Mouse (Mus musculus) lung, postnatal 14 days (tissue): ENCODE measurements around the gene Emsy.

Experiments used
- DNase-seq: peaks from one replicate; pipeline ENCODE4 v3.0.0; 2021

Gene Emsy

DNA sequence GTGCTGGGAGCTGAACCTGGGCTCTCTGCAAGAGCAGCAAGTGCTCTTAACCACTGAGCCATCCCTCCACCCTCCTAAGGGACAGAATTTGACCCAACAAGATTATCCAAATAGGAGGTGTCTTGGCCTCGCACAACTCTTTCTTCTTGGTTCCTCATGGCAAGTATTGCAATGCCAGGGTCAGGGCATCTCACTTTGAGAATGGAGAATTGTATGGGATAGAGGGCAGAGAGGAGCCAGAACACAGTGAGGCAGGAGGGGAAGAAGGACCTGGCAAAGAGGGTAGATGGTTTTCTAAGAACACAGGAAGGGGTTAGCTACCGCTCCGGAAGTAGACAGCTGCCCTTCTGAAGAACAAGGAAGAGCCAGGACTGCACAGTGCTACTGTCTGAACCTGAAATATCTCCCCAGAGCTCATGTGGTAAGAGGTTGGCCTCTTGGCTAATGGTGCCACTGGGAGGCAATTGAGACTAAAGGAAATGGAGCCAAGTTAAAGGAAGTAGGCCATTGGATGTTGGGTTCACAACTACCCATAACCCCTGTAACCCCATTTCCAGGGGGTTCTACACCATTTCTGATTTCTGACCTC lies 80.8 kb downstream of the Emsy start:
- no peak for DNase-seq

DNA sequence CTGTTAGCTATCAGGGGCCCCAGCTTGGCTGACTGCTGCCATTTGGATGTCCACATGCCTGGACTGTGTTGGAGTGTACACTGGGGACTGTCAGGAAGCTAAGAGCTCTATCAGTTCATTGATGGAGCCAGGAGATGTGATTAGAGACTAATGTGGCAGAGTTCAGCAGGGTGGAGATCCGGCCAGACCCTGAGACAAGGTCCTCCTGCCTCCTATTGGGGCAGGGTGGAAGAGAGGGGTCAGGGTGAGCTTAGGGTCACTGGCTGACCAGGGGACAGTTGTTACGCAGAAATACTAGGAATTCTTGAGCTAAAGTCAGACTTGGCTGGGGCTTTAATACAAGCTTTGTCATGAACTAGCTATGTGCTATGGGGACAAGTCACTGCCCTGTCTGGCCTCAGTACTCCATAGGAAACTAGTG lies 81.8 kb downstream of the Emsy start:
- DNase-seq: no peak

GRCm38 (mm10) chr7:98574271-98574670 lies 82.3 kb downstream of the Emsy start:
- no peak for DNase-seq

GRCm38 (mm10) chr7:98573231-98573781 lies 83.3 kb downstream of the Emsy start:
- DNase-seq: peak; percentile 74

DNA sequence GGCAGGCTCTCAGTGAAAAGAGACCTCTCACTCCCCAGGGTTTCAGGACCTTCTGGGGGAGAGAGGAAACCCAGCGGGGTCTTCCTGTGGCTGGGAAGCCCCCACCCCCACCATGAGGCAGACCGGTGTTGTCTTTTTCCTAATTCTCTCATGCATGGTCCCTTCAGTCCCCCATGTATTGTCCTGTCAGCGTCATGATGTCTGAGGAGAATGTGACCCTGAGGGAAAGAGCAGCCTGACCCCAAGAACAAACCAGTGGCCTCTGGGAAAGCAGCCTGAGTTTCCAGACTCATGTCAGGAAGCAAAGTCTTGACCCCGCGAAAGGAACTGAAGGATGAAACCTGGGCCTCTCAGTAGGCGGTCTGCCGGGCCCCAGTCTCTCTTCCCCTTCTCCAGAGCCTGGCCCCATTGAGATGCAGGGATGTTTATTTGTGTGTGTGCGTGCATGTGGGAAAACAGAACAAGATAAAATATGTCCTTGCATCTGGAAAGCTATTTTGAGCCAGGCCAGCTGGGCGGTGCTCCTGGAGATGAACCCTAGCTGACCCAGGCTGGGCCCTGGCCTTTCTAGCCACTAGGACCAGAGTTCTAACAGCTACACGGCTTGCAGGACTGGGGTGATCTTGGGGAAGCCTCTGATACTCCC lies 84.2 kb downstream of the Emsy start:
- DNase-seq: peak; percentile 59

- DNase-seq: no peak
Observed at GRCm38 (mm10) chr7:98570824-98571505, 85.6 kb downstream of the Emsy start.

- no peak for DNase-seq
Observed at GRCm38 (mm10) chr7:98567056-98567455, 89.5 kb downstream of the Emsy start.

DNA sequence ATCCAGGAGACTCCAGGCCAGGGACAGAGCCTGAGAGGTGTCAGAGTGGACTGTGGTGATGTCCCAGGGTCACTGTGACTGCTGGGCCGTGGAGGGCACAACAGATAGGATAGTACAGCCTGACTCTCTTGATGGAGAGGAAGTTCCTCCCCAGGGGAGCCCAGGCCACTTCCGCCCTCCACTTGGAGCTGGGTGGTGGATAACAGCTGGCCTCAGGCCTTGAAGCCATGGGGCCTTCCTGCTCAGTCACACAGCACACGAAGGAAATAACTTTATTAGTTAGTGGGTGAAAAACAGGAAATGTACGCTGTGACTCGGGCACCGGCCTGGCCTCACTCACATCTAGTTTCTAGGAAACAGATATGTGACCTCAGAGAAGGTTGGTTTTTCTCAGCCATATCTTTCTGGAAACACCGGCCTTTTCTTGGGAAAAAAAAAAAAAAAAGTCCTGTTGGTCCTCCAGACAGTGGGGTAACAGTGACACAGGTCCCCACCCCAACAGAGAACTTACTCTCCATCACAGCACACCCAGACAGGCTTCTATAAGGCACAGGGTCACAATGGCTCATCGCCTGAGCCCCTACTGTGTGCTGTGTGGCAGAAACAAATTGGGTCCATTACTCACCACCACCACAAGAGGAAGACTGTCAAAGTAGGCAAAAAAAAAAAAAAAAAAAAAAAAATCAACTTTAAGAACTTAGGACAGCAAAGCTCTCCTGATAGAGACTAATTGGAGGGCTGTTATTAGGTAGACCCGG lies 91.8 kb downstream of the Emsy start:
- no peak for DNase-seq

DNA sequence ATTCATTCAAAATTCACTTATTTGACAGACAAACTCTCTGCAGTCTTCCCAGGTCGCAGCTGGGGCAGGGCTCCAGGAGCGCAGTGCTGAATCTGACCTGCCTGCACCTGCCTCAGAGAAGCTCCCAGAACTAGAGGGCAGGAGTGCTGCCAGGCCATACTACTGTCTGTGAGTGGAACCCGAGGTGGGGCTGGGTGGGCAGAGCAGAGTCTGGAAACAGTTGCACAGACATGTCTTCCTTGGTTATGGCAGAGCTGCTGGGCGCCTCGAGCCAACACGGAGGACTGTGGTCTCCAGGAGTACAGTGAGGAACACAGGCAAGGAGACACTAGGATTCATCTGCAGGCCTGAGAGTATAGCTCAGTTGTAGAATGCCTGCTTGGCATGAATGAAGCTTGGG lies 92.6 kb downstream of the Emsy start:
- DNase-seq: no peak

DNA sequence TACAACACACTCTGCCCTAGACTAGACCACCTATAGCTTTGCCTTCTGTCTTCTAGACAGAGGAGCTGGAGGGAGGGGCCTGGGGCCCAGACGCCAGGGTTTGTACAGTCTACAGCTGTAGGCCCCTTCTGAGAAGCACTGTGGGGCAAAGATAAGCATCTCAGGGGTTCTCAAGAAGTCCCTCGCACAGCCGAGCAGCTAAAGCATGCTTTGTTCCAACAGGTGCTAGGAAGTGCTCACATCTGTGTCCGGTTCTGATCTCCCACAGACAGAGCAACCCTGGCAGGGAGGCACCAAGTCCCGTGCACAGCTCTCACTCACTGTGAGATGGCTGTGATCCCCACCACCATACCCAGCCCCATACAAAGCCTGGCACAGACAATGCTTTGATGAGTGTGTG lies 93.6 kb downstream of the Emsy start:
- DNase-seq: no peak

DNA sequence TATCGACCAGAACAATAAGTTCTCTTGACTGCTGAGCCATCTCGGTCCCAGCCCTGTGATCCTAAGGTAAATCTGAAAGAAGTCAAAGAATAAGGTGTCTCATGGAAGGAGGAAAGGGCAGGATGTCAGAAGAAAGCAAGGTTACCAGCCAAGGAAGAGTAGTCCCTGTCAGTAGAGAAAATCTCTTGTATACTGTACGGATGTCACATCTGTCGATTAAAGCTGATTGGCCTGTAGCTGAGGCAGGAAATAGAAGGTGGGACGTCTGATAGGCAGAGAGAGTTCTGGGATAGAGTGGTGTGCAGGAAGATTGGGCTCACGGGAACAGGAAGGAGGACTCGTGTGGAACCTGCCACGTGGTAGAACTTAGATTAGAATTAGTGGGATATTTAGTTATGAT lies 94.4 kb downstream of the Emsy start:
- DNase-seq: no peak

DNA sequence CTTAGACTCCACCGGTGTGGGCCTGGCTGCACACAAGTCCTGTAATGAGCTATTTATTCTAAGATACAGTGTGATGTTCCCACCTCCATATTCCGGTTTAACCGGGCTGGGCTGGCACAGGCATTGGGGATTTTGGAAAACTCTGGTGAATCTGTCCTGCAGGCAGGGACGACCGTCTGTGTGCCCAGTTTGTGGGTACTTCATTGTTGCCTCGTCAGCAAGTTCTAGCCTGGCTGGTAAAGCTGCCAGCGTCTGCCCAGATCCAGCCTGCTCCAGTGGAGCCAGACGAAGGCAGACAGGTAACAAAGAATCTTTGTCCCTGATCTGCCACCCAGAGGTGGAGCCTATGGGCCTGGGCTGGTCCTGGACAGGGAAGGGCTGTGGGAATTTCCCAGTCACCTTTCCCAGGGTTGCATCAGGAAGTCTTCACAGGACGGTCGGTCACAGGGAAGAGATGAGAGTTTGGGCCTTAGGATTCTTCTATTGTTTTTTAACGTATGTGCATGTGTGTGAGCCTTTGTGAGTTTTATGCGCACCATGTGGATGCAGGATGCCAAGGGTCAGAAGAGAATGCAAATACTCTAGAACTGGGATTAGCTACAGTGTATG lies 94.9 kb downstream of the Emsy start:
- DNase-seq: no peak

GRCm38 (mm10) chr7:98558128-98558921 lies 98.3 kb downstream of the Emsy start:
- no peak for DNase-seq

- DNase-seq: no peak
Observed at GRCm38 (mm10) chr7:98556767-98557394, 99.7 kb downstream of the Emsy start.

DNA sequence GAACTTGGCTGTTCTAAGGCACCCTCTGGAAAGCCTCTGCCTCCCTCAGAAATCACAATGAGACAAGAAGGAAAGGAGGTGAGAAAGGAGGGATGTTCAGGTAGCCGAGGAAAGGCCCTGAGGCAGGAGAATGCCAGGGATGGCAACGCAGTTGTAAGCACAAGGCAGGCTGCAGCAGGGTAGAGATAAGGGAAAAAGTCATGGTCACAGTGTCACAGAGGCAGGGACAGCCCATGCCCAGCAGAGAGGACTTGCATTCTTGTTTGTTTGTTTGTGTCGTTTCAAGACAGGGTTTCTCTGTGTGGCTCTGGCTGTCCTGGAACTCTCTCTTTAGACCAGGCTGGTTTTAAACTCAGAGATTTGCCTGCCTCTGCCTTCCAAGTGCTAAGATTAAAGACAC lies 105.5 kb downstream of the Emsy start:
- no peak for DNase-seq

DNA sequence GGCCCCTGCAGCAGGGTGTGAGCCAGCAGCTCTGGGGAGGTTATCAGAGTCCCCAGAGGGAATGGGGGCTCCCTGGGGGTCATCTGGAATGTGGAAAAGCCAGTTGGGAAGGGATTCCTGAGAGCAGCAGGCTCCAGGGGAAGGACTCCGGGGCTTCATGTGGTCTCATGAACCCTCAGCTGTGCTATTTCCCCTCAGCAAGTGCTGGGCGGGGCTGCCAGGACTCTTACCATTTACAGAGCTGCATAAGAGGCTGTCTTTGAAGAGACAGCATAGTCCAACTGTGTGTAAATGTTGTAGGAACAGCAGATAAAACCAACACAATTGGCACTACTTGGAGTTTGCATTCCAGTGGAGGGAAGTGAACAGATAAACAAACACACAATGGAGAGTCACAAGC lies 106.0 kb downstream of the Emsy start:
- peak; percentile 56 for DNase-seq

- DNase-seq: no peak
Observed at GRCm38 (mm10) chr7:98548839-98549238, 107.7 kb downstream of the Emsy start.

DNA sequence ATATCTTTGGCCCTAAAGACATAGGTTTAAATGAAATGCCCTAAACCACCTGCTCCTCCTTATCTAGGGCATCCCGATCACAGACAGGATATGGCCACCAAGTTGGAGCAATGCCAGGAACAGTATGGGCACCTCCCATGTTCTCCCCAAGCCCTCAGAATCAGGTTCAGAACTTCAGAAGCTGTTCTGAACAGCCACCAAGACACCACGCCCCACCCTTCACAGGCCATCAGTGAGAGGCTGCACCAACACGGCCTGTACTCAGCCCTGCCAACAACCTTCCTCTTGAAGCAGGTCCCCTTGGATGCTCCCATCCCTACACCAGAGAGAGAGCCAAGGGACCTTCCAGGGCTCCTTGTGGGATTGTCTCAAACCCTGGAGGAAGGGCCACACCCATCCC lies 112.0 kb downstream of the Emsy start:
- no peak for DNase-seq

DNA sequence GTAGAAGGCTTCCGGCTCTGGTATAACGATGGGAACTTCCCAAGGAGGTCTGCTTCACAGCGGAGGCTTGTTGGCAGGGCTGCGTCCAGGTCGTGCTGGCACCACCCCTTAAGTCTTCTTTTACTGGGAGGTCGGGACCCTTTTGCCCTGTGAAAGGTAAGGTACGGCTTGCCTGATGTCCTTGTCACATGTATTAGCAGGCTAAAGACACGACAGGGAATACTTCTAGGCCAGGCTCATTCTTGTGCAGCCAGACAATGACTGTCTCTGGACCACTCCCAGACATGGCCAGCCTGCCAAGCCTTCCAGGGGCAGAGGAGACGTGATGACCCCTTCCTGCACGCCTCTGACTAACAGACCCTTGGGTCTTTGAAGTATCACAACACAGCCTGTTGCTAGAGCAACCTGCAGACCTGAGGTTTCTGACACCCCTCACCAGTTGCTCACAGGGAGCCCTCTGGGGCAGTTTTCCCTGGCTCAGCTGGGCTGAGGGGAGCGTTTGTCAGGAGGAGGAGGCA lies 112.7 kb downstream of the Emsy start:
- no peak for DNase-seq

DNA sequence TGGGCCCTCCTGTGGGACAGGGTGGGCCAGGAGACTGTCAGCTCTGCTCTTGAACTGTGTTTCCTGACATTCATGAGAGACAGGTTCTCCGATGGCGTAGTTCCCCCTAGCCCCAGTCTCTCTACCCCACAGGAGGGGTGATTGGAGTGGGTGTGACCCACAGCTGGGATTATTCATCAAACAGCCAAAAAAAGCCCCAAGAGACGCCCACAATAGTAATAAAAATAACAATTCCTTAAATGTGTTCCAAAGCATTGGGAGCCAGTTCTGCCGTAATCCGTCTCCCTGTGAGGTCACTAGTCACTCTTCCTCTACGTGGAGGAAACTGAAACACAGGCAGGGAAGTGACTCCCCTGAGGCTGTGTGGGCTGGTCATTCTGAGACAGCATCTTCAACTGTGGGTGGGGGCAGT lies 113.8 kb downstream of the Emsy start:
- no peak for DNase-seq

DNA sequence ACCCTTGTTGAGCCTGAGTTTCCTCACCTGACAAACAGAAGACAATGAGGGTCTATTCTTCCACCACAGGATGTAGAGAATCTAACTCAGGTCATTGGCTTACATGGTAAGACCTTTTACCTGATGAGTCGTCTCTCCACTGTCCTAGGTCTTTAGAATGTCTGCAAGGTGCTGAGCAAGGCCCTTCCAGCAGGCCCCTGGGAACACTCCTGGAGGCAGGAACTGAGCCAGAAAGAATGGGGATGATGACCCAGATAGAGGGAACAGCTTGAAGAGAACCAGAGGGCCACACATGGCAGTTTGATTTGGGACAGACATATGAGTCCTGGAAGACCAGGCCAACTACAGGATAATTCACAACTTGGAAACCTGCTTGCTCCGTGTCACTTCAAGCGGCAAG lies 114.3 kb downstream of the Emsy start:
- DNase-seq: no peak
